Mouse (Mus musculus) spleen, postnatal 10 days (tissue): ENCODE results near the gene Gm3573.
"Not testable (repeated sequence)": the region's sequence is repeated elsewhere in the genome, so short reads cannot be mapped to it uniquely, and the experiment has no call there.

Experiments used
- DNase-seq, 2 experiments: peaks; one replicate each; pipeline ENCODE4 v3.0.0; 2021 to 2022; ENCODE audit warnings: low spot score in 2 of 2

Gene Gm3573

DNA sequence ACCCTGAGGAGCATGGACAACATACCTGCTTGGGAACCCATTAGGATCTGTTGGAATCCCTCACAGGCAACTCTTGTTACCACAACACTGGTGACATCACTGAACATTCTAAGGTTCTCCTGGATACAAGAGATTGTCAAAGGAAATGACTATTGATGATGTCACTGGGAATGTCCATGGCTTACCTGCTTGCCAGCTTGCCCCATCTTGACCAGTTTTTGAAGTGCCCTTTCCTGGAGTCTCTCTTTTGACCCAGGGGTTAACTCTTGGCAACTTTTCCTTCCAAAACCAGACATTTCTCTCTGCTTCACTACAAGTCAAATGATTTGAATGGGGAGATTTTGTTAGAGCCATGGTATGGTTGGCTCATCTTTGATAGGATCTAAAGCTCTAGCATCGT lies at the start of gene Gm3573:
Gene Gm3573 (minus strand): TSS at position 101 of the 400 bp plus-strand sequence.
- DNase-seq, result not testable (repeated sequence)

DNA sequence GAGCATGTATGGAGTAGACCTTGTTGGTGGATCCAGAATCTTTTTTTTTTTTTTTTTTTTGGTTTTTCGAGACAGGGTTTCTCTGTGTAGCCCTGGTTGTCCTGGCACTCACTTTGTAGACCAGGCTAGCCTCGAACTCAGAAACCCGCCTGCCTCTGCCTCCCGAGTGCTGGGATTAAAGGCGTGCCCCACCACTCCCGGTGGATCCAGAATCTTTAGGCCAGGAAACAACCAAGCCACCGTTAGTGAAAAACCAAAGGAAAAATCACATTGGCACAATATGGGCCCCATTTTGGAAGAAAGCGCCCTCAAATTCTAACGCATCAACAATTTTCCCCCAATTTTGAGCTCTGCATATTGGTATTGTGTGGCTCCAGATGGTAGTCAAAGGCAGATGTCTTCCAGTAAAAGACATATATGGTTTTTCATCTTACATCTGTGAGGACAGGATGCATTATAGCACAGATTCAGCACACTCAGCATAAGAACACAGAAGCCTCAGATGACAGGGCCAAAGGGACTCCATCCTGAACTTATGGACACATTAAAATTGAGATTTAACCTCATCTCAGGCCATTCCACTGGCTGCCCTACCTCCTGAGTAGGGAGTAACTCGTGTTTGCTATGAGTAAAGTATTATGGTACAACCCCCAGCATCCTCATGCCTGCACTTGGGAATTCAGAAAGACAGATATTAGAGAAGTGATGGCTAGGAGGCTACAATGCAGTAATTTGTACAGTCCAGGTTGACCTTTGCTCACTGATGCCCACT lies 26.4 kb upstream of the Gm3573 start:
- DNase-seq, result peak; percentile 4 to 14

- DNase-seq, result peak in 1 of 2 experiments; percentile 12
Measured at GRCm38 (mm10) chr14:42183936-42184335, 6.7 kb downstream of the Gm3573 start.

- DNase-seq, result not testable (repeated sequence)
Measured at GRCm38 (mm10) chr14:42162522-42162921, 28.1 kb downstream of the Gm3573 start, which contains the start of gene Gm17027. Gene Gm17027 (minus strand): TSS chr14:42162622.
